Mouse (Mus musculus) intestine, embryonic 16.5 days (tissue): ENCODE data around the gene Fam178b. TPM values are rescaled to one million over a fixed set of nuclear protein-coding genes. Genes with fewer than 3 reads are reported as not detected.
"Not testable (repeated sequence)": the region's sequence is repeated elsewhere in the genome, so short reads cannot be mapped to it uniquely, and the experiment has no call there.

Experiments used
- ATAC-seq: fragments of 200-750 bp; cut with Nextera tagmentation; 2 replicates; pipeline ENCODE4 v1.8.0; 2017; ENCODE audit warnings: moderate TSS enrichment, moderate library complexity
- H3K27ac ChIP-seq: fragments of 300-500 bp; sonication (generic); 2 replicates; pipeline ENCODE4 v1.5.1; 2014; ENCODE audit warnings: mild to moderate bottlenecking, low read length
- H3K27me3 ChIP-seq: fragments of 300-500 bp; sonication (generic); replicated peaks from 2 replicates; pipeline ENCODE4 v1.6.1; 2014; ENCODE audit warnings: low read length, control low read depth, mixed read lengths; ENCODE audit not compliant: control insufficient read depth, insufficient read depth
- H3K36me3 ChIP-seq: fragments of 300-500 bp; sonication (generic); 2 replicates; pipeline ENCODE4 v1.6.1; 2014; ENCODE audit warnings: low read length, control low read depth; ENCODE audit not compliant: control insufficient read depth, insufficient read depth
- H3K4me1 ChIP-seq: fragments of 300-500 bp; sonication (generic); 2 replicates; pipeline ENCODE4 v1.6.1; 2014; ENCODE audit warnings: low read length, control low read depth, mixed read lengths; ENCODE audit not compliant: control insufficient read depth, insufficient read depth
- H3K4me2 ChIP-seq: fragments of 300-500 bp; sonication (generic); 2 replicates; pipeline ENCODE4 v1.6.1; 2014; ENCODE audit warnings: low read depth, low read length, control low read depth
- H3K4me3 ChIP-seq: fragments of 300-500 bp; sonication (generic); 2 replicates; pipeline ENCODE4 v1.5.1; 2014; ENCODE audit warnings: mild to moderate bottlenecking, low read length
- H3K9ac ChIP-seq: fragments of 300-500 bp; sonication (generic); 2 replicates; pipeline ENCODE4 v1.6.1; 2014; ENCODE audit warnings: low read depth, low read length
- H3K9me3 ChIP-seq: fragments of 300-500 bp; sonication (generic); 2 replicates; pipeline ENCODE4 v1.6.1; 2016; ENCODE audit warnings: low read length, control low read depth; ENCODE audit not compliant: control insufficient read depth
- WGBS: fragments of 180-500 bp; shearing (Covaris S2); extraction: QIAGEN DNeasy Blood & Tissue Kit; methylation state at CpG from one replicate; pipeline ENCODE4 v1.1.7; 2014; 5-methylcytosine and 5-hydroxymethylcytosine counted together
- polyA plus RNA-seq: library from polyadenylated mRNA; unstranded; fragments of >200 nt; fragmentation: Nextera tagmentation; extraction: Ambion mirVana; gene quantifications from 2 replicates; pipeline ENCODE4 v1.2.1, GENCODE M21; 2015

The Fam178b gene
- polyA plus RNA-seq, 1 experiment from 2014 or later: 0.54 TPM

GRCm38 (mm10) chr1:36540807-36541206 lies 142.2 kb downstream of the Fam178b start:
- no peak for ATAC-seq

GRCm38 (mm10) chr1:36540132-36540531 lies 142.9 kb downstream of the Fam178b start:
- WGBS: 92% methylated on average over 11 of the region's 11 CpGs
- Histone ChIP-seq H3K9ac (no peak overlapping the region), H3K4me1 (no peaks in the 10 kb centered on the region), H3K27me3 (no peaks in the 10 kb centered on the region), H3K4me2 (no peak overlapping the region), H3K27ac (no peak overlapping the region), H3K9me3 (no peaks in the 10 kb centered on the region), H3K4me3 (no peak overlapping the region), H3K36me3 (peaks cover 16% of the 10 kb centered on the region)
- ATAC-seq: no peak

More at GRCm38 (mm10) chr1:36540807-36541206, 142.2 kb downstream of the Fam178b start:
- Histone ChIP-seq H3K4me3 (no peak overlapping the region), H3K9ac (no peak overlapping the region), H3K27ac (no peak overlapping the region), H3K4me2 (no peak overlapping the region), H3K36me3 (peaks cover 16% of the 10 kb centered on the region), H3K4me1 (peaks cover 4% of the 10 kb centered on the region; the same call in 1 of the 2 replicates), H3K27me3 (no peaks in the 10 kb centered on the region), H3K9me3 (no peaks in the 10 kb centered on the region)
- WGBS: 91% methylated on average over 12 of the region's 12 CpGs

- Histone ChIP-seq H3K9ac (peak within 1 kb of the TSS; percentile 49; the same call in 1 of the 2 replicates), H3K9me3 (no peaks in the 10 kb centered on the region), H3K4me3 (no peak within 1 kb of the TSS), H3K27ac (peak within 1 kb of the TSS; percentile 54), H3K36me3 (peaks cover 16% of the 10 kb centered on the region), H3K27me3 (no peaks in the 10 kb centered on the region), H3K4me2 (no peak within 1 kb of the TSS), H3K4me1 (no peaks in the 10 kb centered on the region)
- 37% methylated on average over 9 of the region's 9 CpGs for WGBS
- ATAC-seq: peak; percentile 79
Measured at GRCm38 (mm10) chr1:36539186-36539585, 143.8 kb downstream of the Fam178b start, which contains the start of gene Gm42417. Gene Gm42417, minus strand, starts transcription at chr1:36539429.

DNA sequence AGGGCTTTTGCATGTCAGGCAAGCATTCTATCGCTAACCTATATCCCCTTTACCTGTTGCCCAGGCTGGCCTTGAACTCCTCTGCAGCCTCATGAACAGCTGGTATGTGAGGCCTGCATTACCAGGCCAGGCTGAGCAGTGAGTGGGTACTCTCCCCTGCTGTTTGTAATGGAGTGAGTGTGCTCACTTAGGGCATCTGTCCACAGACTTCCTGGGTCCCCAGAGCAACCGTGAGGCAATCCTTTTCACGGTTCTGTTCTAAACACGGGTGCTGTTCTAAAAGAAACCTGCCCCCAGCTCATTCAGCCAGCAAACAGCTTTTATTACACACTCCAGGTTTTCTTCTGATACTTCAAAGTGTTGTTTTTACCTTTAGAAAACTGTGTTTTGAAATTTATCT lies 144.3 kb downstream of the Fam178b start:
- 74% methylated on average over 4 of the region's 4 CpGs for WGBS
- H3K27me3 ChIP-seq: no peaks in the 10 kb centered on the region

GRCm38 (mm10) chr1:36536783-36537182 lies 146.2 kb downstream of the Fam178b start, which contains the start of gene Ankrd23:
Gene Ankrd23, minus strand, starts transcription at chr1:36536883.
- H3K9me3 ChIP-seq, ATAC-seq: not testable (repeated sequence)

More for the DNA sequence above, 144.3 kb downstream of the Fam178b start:
- no peak overlapping the region for H3K9ac ChIP-seq
- H3K9me3 ChIP-seq: no peaks in the 10 kb centered on the region
- H3K4me1 ChIP-seq: no peaks in the 10 kb centered on the region
- H3K36me3 ChIP-seq: peaks cover 16% of the 10 kb centered on the region
- no peak overlapping the region for H3K4me3 ChIP-seq
- ATAC-seq: no peak
- peak overlapping the region; percentile 54 for H3K27ac ChIP-seq
- no peak overlapping the region for H3K4me2 ChIP-seq

DNA sequence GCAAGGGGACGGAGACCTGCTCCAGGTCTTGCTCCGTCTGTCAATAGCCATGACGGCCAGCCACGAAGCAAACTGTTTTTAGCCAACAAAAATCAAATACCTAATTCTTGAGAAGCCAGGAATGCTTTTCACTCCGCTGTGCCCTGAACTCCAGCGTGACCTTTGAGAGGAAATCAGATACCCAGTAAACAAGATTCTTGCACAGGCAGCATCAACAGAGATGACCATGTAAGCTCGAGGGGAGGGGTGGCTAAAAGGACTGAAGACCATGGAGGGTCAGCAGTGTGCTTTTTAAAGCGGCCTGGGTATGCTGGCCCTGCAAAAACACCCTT lies 146.6 kb downstream of the Fam178b start:
- Histone ChIP-seq H3K9me3 (no peaks in the 10 kb centered on the region), H3K4me2 (no peak overlapping the region), H3K9ac (no peak overlapping the region), H3K36me3 (peaks cover 10% of the 10 kb centered on the region), H3K27me3 (no peaks in the 10 kb centered on the region), H3K4me1 (no peaks in the 10 kb centered on the region), H3K27ac (no peak overlapping the region), H3K4me3 (no peak overlapping the region)
- 59% methylated on average over 8 of the region's 8 CpGs for WGBS
- no peak for ATAC-seq

More at GRCm38 (mm10) chr1:36536783-36537182, 146.2 kb downstream of the Fam178b start, which contains the start of gene Ankrd23:
- not testable (repeated sequence) for H3K27ac ChIP-seq, H3K4me1 ChIP-seq, H3K4me2 ChIP-seq, H3K9ac ChIP-seq, H3K27me3 ChIP-seq, H3K4me3 ChIP-seq
- 94% methylated on average over 9 of the region's 9 CpGs for WGBS
- H3K36me3 ChIP-seq: peaks cover 14% of the 10 kb centered on the region

DNA sequence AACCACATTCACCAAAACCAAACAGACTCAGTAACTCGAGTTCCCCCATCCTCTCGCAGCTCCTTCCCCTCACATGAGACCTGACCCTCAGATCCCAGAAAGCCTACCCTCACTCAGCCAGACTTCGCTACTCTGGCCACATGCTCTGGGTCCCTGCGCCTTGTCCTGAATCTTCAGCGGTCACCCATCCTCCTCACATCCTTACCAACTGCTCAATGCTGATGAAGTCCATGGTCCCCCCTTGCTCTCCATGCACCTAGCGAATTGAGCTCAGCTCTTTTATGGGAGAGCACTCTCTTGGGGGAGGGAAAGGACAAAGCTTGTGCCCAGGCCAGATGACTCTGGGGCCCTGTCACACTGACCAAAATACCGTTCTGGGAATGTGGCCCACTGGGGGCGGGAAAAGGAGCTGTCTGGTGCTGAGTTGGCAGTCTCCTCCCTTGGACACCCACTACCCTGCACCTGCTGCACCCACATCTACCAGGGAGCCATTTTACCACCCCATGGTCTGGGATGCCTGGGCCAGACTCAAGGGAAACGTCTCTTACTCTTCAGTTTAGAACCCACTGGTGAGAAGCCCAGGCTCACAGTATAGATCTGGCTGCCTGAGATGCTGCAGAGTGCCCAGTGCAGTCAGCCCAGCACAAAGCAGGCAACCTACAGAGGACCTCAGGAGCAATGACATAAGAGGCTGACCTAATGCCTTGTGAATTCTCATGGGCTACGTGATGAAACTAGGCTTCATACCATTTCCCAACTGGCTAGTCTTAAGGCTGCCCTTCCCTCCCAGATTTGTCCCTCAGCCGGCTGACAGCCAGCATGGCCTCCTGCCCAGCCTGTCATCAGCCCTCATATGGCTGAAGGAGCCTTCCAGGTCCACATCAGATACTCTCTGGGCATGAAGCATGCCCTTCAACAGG lies 147.2 kb downstream of the Fam178b start:
- Histone ChIP-seq H3K27ac (no peak overlapping the region), H3K4me2 (no peak overlapping the region), H3K36me3 (peaks cover 7% of the 10 kb centered on the region), H3K9ac (no peak overlapping the region), H3K9me3 (no peaks in the 10 kb centered on the region), H3K27me3 (no peaks in the 10 kb centered on the region), H3K4me1 (no peaks in the 10 kb centered on the region), H3K4me3 (no peak overlapping the region)
- WGBS: 82% methylated on average over 11 of the region's 11 CpGs
- ATAC-seq: no peak

GRCm38 (mm10) chr1:36534595-36535058 lies 148.4 kb downstream of the Fam178b start:
- Histone ChIP-seq H3K4me3 (no peak overlapping the region), H3K4me2 (no peak overlapping the region), H3K27ac (no peak overlapping the region), H3K9me3 (no peaks in the 10 kb centered on the region), H3K27me3 (no peaks in the 10 kb centered on the region), H3K36me3 (peaks cover 7% of the 10 kb centered on the region), H3K9ac (no peak overlapping the region), H3K4me1 (no peaks in the 10 kb centered on the region)
- 0 out of 2 replicates have a peak, but pooled peaks have one; percentile 35 for ATAC-seq
- 69% methylated on average over 6 of the region's 6 CpGs for WGBS

DNA sequence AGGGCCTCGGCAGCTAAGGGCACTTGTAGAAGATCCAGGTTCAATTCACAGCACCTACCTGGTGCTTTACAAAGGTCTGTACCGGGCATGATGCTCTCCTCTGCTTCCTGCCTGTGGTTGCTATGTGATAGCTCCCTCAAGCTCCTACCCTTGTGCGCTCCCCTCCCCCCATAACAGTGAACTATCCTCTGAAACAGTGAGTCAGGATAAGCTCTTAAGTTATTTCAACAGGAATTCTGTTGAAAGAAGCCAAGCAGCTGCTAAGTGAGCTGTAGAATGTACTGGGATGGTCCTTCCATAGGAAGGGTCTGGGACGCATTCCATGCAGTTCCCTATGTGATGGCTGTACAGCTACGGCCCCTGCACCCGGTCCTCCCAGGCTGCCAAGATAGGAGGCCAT lies 149.4 kb downstream of the Fam178b start:
- H3K4me1 ChIP-seq: no peaks in the 10 kb centered on the region
- H3K27me3 ChIP-seq: no peaks in the 10 kb centered on the region
- no peak overlapping the region for H3K4me2 ChIP-seq
- ATAC-seq: no peak
- no peaks in the 10 kb centered on the region for H3K9me3 ChIP-seq
- no peak overlapping the region for H3K4me3 ChIP-seq
- H3K9ac ChIP-seq: no peak overlapping the region
- no peak overlapping the region for H3K27ac ChIP-seq
- peaks cover under 1% of the 10 kb centered on the region; the same call in 1 of the 2 replicates for H3K36me3 ChIP-seq
- WGBS: 76% methylated on average over 6 of the region's 6 CpGs
